Mouse (Mus musculus) midbrain, embryonic 16.5 days (tissue): Measurements from ENCODE around the gene Nthl1. TPM values are rescaled to one million over a fixed set of nuclear protein-coding genes. Genes with fewer than 3 reads are reported as not detected.

ENCODE experiments used
- ATAC-seq: fragments of 200-750 bp; cut with Nextera tagmentation; 2 replicates; pipeline ENCODE4 v1.8.0; 2017; ENCODE audit warnings: moderate TSS enrichment
- H3K27ac ChIP-seq: fragments of 300-500 bp; sonication (generic); 2 replicates; pipeline ENCODE4 v1.5.1; 2014; ENCODE audit warnings: mild to moderate bottlenecking, low read length, mixed read lengths
- H3K27me3 ChIP-seq: fragments of 300-500 bp; sonication (generic); 2 replicates; pipeline ENCODE4 v1.6.1; 2014; ENCODE audit warnings: low read depth, low read length, mixed read lengths; ENCODE audit not compliant: control insufficient read depth, insufficient read depth
- H3K36me3 ChIP-seq: fragments of 300-500 bp; sonication (generic); 2 replicates; pipeline ENCODE4 v1.6.1; 2014; ENCODE audit warnings: mild to moderate bottlenecking, low read length, moderate library complexity, mixed read lengths; ENCODE audit not compliant: control insufficient read depth, insufficient read depth
- H3K4me1 ChIP-seq: fragments of 300-500 bp; sonication (generic); 2 replicates; pipeline ENCODE4 v1.6.1; 2014; ENCODE audit warnings: mild to moderate bottlenecking, low read length, mixed read lengths; ENCODE audit not compliant: control insufficient read depth, insufficient read depth
- H3K4me2 ChIP-seq: fragments of 300-500 bp; sonication (generic); 2 replicates; pipeline ENCODE4 v1.6.1; 2014; ENCODE audit warnings: mild to moderate bottlenecking, low read length, mixed read lengths
- H3K4me3 ChIP-seq: fragments of 300-500 bp; sonication (generic); 2 replicates; pipeline ENCODE4 v1.5.1; 2014; ENCODE audit warnings: low read depth, mild to moderate bottlenecking, low read length, moderate library complexity, mixed read lengths
- H3K9ac ChIP-seq: fragments of 300-500 bp; sonication (generic); 2 replicates; pipeline ENCODE4 v1.6.1; 2014; ENCODE audit warnings: low read depth, low read length, mixed read lengths
- H3K9me3 ChIP-seq: fragments of 300-500 bp; sonication (generic); replicated peaks from 2 replicates; pipeline ENCODE4 v1.6.1; 2014; ENCODE audit warnings: mild to moderate bottlenecking, low read length, mixed read lengths; ENCODE audit not compliant: control insufficient read depth, poor library complexity, severe bottlenecking
- WGBS: fragments of 180-500 bp; shearing (Covaris S2); extraction: QIAGEN DNeasy Blood & Tissue Kit; methylation state at CpG from one replicate; pipeline ENCODE4 v1.1.7; 2014; 5-methylcytosine and 5-hydroxymethylcytosine counted together
- polyA plus RNA-seq: library from polyadenylated mRNA; unstranded; fragments of >200 nt; fragmentation: Nextera tagmentation; extraction: Ambion mirVana; gene quantifications from 2 replicates; pipeline ENCODE4 v1.2.1, GENCODE M21; 2015

Gene Nthl1
- polyA plus RNA-seq = 9.8 and 10.0 TPM in 2 replicates

DNA sequence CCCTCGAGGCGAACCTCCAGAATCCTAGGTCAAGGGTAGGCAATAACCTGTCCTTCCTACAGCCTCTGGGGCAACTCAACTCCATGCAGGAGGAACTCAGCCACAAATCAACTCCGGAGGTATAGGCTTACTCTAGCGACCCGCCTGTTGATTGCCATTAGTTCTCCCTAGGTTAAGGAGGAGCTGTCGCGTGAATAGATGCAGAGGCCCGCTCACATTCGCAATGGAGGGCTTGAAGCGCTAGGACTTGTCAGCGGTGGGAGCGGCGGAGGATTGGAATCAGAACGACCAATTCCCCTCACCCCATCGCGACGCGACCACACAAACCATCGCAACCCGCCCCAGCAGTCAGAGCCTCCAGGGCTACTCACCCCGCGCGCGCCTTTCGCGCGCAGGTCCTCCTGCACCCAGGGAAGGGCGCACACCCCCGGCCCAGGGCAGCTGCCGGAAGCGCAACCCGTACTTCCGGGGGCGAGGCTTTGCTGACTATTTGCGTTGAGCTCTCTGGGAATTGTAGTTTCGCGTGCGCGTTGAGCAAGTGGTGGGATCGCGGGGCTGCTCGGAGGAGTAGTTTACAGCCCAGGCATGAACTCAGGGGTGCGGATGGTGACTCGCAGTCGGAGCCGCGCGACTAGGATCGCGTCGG lies at the start of gene Nthl1, which contains the start of gene Tsc2:
TSS of gene Nthl1 (plus strand) at position 514 of the 646 bp plus-strand sequence.
TSS of gene Tsc2 (minus strand) at position 464 of the 646 bp plus-strand sequence.
- Histone ChIP-seq H3K4me2 (peak within 1 kb of the TSS; percentile 82), H3K9ac (peak within 1 kb of the TSS; percentile 70)
- peak; percentile 92 for ATAC-seq

DNA sequence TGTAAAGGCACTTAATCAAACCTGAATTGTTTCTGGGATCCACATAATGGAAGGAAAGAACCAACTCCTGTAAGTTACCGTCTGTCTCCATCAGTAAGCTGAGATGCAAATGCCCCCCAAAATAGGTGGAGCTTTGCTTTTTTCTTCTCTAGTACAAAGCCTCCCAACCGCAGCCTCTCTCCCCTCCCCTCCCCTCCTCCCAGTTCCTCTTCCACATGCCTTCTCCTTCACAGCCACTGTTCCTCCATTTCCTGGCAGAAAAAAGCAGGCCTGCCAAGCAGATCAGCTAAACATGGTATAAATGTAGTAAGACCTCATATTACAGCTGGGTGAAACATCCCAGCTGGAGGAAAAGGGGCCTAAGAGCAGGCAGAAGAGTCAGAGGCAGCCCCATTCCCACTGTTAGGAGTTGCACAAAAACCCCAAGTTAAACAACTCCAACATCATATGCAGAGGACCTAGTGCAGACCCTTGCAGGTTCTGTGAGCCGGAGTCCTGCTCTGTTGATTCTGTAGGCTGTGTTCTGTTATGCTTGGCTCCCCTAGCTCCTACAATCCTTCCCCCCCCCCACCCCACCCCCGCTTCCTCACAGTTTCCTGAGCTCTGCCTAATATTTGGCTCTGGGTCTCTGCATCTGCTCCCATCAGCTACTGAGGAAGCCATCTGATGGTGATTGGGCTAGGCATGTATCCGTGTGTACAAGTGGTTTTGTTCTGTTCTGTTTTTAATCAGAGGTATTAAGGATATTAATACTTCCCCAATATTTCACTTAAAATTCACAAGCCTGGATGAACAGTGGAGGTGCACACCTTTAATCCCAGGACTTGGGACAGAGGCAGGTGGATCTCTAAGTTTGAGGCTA lies 48.6 kb upstream of the Nthl1 start:
- H3K4me1 ChIP-seq = no peaks in the 10 kb centered on the region
- H3K4me3 ChIP-seq = no peak overlapping the region
- no peak overlapping the region for H3K9ac ChIP-seq
- peaks cover 68% of the 10 kb centered on the region for H3K36me3 ChIP-seq
- H3K27me3 ChIP-seq = no peaks in the 10 kb centered on the region
- H3K4me2 ChIP-seq = no peak overlapping the region
- H3K9me3 ChIP-seq = no peaks in the 10 kb centered on the region
- WGBS = 70% methylated on average over 5 of the region's 5 CpGs
- ATAC-seq = no peak
- no peak overlapping the region for H3K27ac ChIP-seq

More for the DNA sequence above, at the start of gene Nthl1, which contains the start of gene Tsc2:
- Histone ChIP-seq H3K4me1 (peaks cover 9% of the 10 kb centered on the region), H3K27me3 (no peaks in the 10 kb centered on the region), H3K27ac (peak within 1 kb of the TSS; percentile 68), H3K36me3 (peaks cover 11% of the 10 kb centered on the region), H3K9me3 (no peaks in the 10 kb centered on the region), H3K4me3 (peak within 1 kb of the TSS; percentile 67)
- 2% methylated on average over 51 of the region's 51 CpGs for WGBS

DNA sequence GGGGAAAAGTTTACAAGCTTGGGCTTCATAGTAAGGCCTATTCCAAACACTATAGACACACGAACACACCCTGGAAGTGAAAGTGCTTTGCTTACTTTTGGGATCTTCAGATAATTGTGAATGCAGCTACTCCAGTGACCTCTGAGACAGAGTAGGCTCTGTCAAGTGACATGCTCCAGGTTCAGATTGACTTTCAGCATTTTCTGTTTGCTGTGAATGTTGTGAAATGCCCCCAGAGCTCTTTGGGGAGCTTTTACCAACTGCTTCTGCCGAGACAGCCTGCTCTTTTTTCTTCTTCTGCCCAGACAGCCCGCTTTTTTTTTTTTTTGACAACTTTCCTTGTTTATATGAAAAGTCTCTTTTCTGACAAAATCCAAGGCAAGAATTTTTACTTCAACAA lies 48.0 kb upstream of the Nthl1 start:
- WGBS = 80% methylated on average over 3 of the region's 3 CpGs
- Histone ChIP-seq H3K36me3 (peaks cover 68% of the 10 kb centered on the region), H3K4me2 (no peak overlapping the region), H3K27ac (no peak overlapping the region), H3K9ac (no peak overlapping the region), H3K4me3 (no peak overlapping the region), H3K4me1 (no peaks in the 10 kb centered on the region), H3K9me3 (no peaks in the 10 kb centered on the region), H3K27me3 (no peaks in the 10 kb centered on the region)
- no peak for ATAC-seq

DNA sequence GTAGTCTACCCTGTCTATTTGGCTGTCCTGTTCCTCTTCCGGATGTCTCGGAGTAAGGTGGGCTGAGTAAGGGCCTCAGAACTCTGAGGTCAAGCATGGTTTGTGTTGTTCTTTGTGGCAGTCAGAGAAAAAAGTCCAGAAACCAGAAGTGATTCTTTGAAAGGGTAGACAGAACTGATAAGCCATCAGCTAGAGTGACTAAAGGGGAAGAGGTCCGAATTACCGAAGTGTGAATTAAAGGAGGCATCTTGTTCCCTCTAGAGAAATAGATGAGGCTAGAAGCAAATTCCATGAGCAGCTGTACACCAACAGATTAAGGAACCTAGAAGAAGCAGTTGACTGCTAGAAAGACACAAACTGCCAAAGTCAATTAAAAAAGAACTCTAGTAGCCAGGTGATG lies 45.9 kb upstream of the Nthl1 start:
- WGBS = 96% methylated on average over 4 of the region's 4 CpGs

DNA sequence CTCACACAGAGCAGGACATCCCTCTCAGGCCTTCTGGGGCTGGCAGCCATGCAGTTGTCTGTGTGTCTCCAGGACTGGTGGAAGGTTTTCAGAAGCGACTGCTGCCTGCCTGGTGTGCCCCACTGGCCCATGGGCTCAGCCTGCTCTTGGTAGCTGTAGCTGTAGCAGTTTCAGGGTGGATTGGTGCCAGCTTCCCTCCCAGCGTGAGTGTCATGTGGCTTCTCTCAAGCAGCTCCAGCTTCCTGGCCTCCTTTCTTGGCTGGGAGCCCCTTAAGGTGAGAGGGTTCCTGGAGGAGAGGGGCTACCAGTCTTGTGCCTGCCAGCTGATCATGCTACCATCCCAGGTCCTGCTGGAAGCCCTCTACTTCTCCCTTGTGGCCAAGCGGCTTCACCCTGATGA lies 41.5 kb upstream of the Nthl1 start:
- ATAC-seq = no peak

More for the DNA sequence above, 45.9 kb upstream of the Nthl1 start:
- Histone ChIP-seq H3K9ac (no peak overlapping the region), H3K4me3 (no peak overlapping the region), H3K27ac (no peak overlapping the region), H3K36me3 (peaks cover 67% of the 10 kb centered on the region), H3K27me3 (no peaks in the 10 kb centered on the region), H3K4me1 (no peaks in the 10 kb centered on the region), H3K4me2 (no peak overlapping the region), H3K9me3 (no peaks in the 10 kb centered on the region)
- ATAC-seq = no peak

DNA sequence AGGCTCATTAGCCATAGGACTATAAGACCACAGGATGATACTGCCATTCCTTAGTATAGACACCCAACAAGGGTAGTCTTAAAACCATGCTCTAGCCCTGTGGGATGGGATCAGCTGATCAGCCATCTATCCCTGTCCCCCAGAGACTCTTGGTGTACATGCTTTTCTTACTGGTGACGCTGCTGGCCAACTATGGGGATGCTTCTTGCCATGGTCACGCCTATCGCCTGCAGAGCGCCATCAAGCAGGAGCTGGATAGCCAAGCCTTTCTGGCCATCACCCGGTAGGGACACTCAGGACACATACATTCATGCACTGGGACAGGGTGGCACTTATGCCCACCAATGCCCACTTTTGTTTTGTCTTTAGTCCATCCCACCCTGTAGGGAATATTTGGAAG lies 40.8 kb upstream of the Nthl1 start:
- WGBS = 93% methylated on average over 5 of the region's 5 CpGs
- Histone ChIP-seq H3K4me2 (no peak overlapping the region), H3K27me3 (no peaks in the 10 kb centered on the region), H3K27ac (no peak overlapping the region), H3K9me3 (no peaks in the 10 kb centered on the region), H3K4me1 (no peaks in the 10 kb centered on the region), H3K36me3 (peaks cover 74% of the 10 kb centered on the region), H3K4me3 (no peak overlapping the region), H3K9ac (no peak overlapping the region)
- ATAC-seq = no peak

More for the DNA sequence above, 41.5 kb upstream of the Nthl1 start:
- H3K27me3 ChIP-seq = no peaks in the 10 kb centered on the region
- peaks cover 75% of the 10 kb centered on the region for H3K36me3 ChIP-seq
- H3K4me3 ChIP-seq = no peak overlapping the region
- no peak overlapping the region for H3K9ac ChIP-seq
- 85% methylated on average over 3 of the region's 3 CpGs for WGBS
- H3K27ac ChIP-seq = no peak overlapping the region
- no peak overlapping the region for H3K4me2 ChIP-seq
- no peaks in the 10 kb centered on the region for H3K9me3 ChIP-seq
- no peaks in the 10 kb centered on the region for H3K4me1 ChIP-seq

DNA sequence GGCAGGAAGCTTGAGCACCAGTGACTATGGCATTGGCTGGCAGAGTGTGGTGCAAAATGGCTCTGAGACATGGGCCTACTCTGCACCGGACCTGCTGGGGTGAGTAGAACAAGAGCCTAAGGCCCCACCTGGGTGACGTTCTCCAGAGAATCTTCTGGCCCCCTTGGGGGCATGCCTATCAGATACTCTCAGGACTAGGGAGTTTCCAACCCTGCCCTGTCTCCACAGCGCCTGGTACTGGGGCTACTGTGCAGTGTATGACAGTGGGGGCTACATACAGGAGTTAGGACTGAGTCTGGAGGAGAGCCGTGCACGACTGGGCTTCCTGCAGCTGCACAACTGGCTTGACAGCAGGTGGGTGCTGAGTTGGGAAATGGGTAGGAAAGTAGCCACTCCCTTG lies 39.2 kb upstream of the Nthl1 start:
- Histone ChIP-seq H3K4me1 (no peaks in the 10 kb centered on the region), H3K9me3 (no peaks in the 10 kb centered on the region), H3K27me3 (no peaks in the 10 kb centered on the region), H3K36me3 (peaks cover 75% of the 10 kb centered on the region), H3K4me3 (no peak overlapping the region), H3K9ac (no peak overlapping the region), H3K27ac (no peak overlapping the region), H3K4me2 (no peak overlapping the region)
- WGBS = 74% methylated on average over 5 of the region's 5 CpGs
- ATAC-seq = no peak

DNA sequence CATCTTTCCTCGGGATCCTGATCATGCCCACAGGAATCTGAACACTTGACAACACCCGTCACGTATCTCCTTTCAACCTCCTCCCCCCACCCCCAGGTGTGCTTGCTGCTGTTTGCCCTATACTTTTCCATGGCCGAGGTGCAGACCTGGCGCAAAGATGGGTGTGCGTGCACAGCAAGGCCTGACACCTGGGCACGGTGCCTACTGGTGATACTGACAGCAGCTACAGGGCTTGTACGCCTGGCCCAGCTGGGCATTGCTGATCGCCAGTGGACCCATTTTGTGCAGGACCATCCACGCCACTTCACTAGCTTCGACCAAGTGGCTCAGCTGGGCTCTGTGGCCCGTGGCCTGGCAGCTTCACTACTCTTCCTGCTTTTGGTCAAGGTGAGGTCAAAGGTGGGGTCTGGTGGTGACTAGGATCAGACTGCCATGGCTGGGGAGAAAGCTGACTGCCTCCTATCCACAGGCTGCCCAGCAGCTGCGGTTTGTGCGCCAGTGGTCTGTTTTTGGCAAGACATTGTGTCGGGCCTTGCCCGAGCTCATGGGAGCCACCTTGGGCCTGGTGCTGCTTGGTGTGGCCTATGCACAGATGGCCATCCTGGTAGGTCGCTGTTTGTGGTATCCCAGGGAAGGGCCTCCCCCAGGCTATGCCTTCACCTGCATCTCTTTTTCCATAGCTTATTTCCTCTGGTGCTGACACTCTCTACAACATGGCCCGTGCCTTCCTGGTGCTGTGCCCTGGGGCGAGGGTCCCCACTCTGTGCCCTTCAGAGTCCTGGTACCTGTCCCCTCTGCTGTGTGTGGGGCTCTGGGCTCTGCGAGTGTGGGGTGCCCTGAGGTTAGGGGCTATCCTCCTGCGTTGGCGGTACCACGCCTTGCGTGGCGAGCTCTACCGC lies 38.2 kb upstream of the Nthl1 start:
- Histone ChIP-seq H3K27me3 (no peaks in the 10 kb centered on the region), H3K4me3 (no peak overlapping the region), H3K27ac (no peak overlapping the region), H3K4me1 (no peaks in the 10 kb centered on the region), H3K9ac (no peak overlapping the region), H3K9me3 (no peaks in the 10 kb centered on the region), H3K36me3 (peaks cover 83% of the 10 kb centered on the region), H3K4me2 (no peak overlapping the region)
- no peak for ATAC-seq
- WGBS = 95% methylated on average over 26 of the region's 26 CpGs
